ENCODE assay signal across 8 mouse cellular contexts in the genomic region with DNA sequence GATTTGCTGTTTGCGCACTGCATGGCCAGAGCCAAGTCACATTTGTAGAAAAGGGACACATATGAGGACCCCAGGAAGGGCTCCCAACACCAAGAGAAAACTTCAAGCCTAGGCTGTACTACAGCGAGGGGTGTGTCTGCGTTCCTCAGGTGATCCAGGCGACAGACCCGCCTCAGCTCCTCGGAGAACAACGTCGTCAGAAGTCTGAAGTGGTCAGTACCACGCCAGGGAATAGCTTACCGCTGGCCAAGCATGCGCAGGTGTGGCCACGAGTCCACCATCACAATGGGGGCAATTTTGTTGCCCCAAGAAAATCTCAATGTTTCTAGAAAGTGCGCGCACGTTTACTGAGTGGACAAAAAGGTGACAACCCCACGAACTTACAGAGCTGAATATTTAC. TPM values are rescaled to one million over a fixed set of nuclear protein-coding genes. Genes with fewer than 3 reads are reported as not detected.
A peak's percentile ranks its signal among the peaks of the same experiment; 100 is the strongest.
DNase-seq lines count a peak whose midpoint lies in the region; ATAC-seq and TF ChIP-seq lines count a peak whose summit lies in the region.

No protein-coding gene starts in this region.

- H3K4me3 ChIP-seq in embryonic facial prominence, embryonic 13.5 days, result peak overlapping the region; percentile 92
- H3K4me3 ChIP-seq in intestine, postnatal 0 days (ENCODE audit: low read depth, low read length), result peak overlapping the region; percentile 86
- peak overlapping the region; percentile 99 for H3K4me3 ChIP-seq in lung, postnatal 0 days (ENCODE audit: low read depth, low read length)

- 5% methylated on average over 16 of the region's 16 CpGs for WGBS in embryonic facial prominence, embryonic 13.5 days
- 6% methylated on average over 16 of the region's 16 CpGs for WGBS in intestine, postnatal 0 days
- 6% methylated on average over 16 of the region's 16 CpGs for WGBS in lung, postnatal 0 days

- no peak for TF ChIP-seq CTCF in intestine, postnatal 0 days (IDR thresholded peaks at IDR 0.05; ENCODE audit: low read depth)
- TF ChIP-seq CTCF in lung, postnatal 0 days (IDR thresholded peaks at IDR 0.05), result no peak

- peak overlapping the region; percentile 94 for H3K4me2 ChIP-seq in embryonic facial prominence, embryonic 13.5 days
- H3K4me2 ChIP-seq in intestine, postnatal 0 days (replicated peaks; ENCODE audit: low read depth), result peak overlapping the region; percentile 79
- peak overlapping the region; percentile 69 for H3K4me2 ChIP-seq in lung, postnatal 0 days (replicated peaks; ENCODE audit: low read depth, low read length)

- peak; percentile 22 for DNase-seq in embryo, embryonic 10.5 days (ENCODE audit: low spot score)
- no peak for DNase-seq in embryo, embryonic 11 days
- DNase-seq in lung, postnatal 0 days (ENCODE audit: low spot score), result peak; percentile 92
- no peak for DNase-seq in natural killer cell, adult 2 months (ENCODE audit: low spot score in 2 of 2)
- DNase-seq in frontal cortex, postnatal 25 days (ENCODE audit: low spot score in 2 of 2), result no peak
- no peak for DNase-seq in right cerebral cortex, postnatal 25 days

- peaks cover 43% of the 10 kb centered on the region for H3K4me1 ChIP-seq in embryonic facial prominence, embryonic 13.5 days
- peaks cover 27% of the 10 kb centered on the region for H3K4me1 ChIP-seq in intestine, postnatal 0 days (replicated peaks; ENCODE audit: control insufficient read depth, insufficient read depth, low read length)
- peaks cover 33% of the 10 kb centered on the region for H3K4me1 ChIP-seq in lung, postnatal 0 days (ENCODE audit: insufficient read depth, low read depth, low read length)

- H3K9me3 ChIP-seq in embryonic facial prominence, embryonic 13.5 days, result no peaks in the 10 kb centered on the region
- H3K9me3 ChIP-seq in intestine, postnatal 0 days (ENCODE audit: control insufficient read depth), result no peaks in the 10 kb centered on the region
- no peaks in the 10 kb centered on the region for H3K9me3 ChIP-seq in lung, postnatal 0 days (ENCODE audit: low read length)

- peak overlapping the region; percentile 100 for H3K9ac ChIP-seq in embryonic facial prominence, embryonic 13.5 days
- H3K9ac ChIP-seq in intestine, postnatal 0 days (ENCODE audit: low read depth, low read length), result peak overlapping the region; percentile 95; the same call in 1 of the 2 replicates
- peak overlapping the region; percentile 98 for H3K9ac ChIP-seq in lung, postnatal 0 days (replicated peaks; ENCODE audit: low read depth)

- no peak for TF ChIP-seq EP300 in lung, postnatal 0 days (IDR thresholded peaks at IDR 0.05)

- H3K27ac ChIP-seq in embryonic facial prominence, embryonic 13.5 days, result peak overlapping the region; percentile 100
- peak overlapping the region; percentile 98 for H3K27ac ChIP-seq in intestine, postnatal 0 days (ENCODE audit: low read depth, low read length)
- peak overlapping the region; percentile 100 for H3K27ac ChIP-seq in lung, postnatal 0 days (ENCODE audit: low read length)

- no peaks in the 10 kb centered on the region for H3K27me3 ChIP-seq in embryonic facial prominence, embryonic 13.5 days
- no peaks in the 10 kb centered on the region for H3K27me3 ChIP-seq in intestine, postnatal 0 days (replicated peaks; ENCODE audit: control insufficient read depth, insufficient read depth, low read length)
- no peaks in the 10 kb centered on the region for H3K27me3 ChIP-seq in lung, postnatal 0 days (replicated peaks; ENCODE audit: insufficient read depth, low read length)

- H3K36me3 ChIP-seq in embryonic facial prominence, embryonic 13.5 days, result peaks cover 32% of the 10 kb centered on the region
- H3K36me3 ChIP-seq in intestine, postnatal 0 days (ENCODE audit: control insufficient read depth, insufficient read depth), result peaks cover 18% of the 10 kb centered on the region
- H3K36me3 ChIP-seq in lung, postnatal 0 days (ENCODE audit: insufficient read depth, low read length), result peaks cover 11% of the 10 kb centered on the region

- ATAC-seq in embryonic facial prominence, embryonic 13.5 days (ENCODE audit: insufficient number of reproducible peaks, insufficient read depth, low FRiP score, low TSS enrichment, low read depth), result no peak
- ATAC-seq in intestine, postnatal 0 days, result no peak
- ATAC-seq in lung, postnatal 0 days, result peak; percentile 39

RNA-seq across cellular contexts. Expression of gene Ptov1, which starts 1.1 kb away (rescaled TPM):
- polyA plus RNA-seq in embryonic facial prominence, embryonic 13.5 days (2015; fragmentation: Nextera tagmentation; extraction: Ambion mirVana), result 469 and 526 TPM in 2 replicates
- polyA plus RNA-seq in intestine, postnatal 0 days (2015; fragmentation: Nextera tagmentation; extraction: Ambion mirVana), result 112 and 114 TPM in 2 replicates
- polyA plus RNA-seq in lung, postnatal 0 days (2015; fragmentation: Nextera tagmentation; extraction: Ambion mirVana), result 276 and 288 TPM in 2 replicates

RNA-seq across cellular contexts. Expression of gene Pnkp, which starts 11.5 kb away (rescaled TPM):
- polyA plus RNA-seq in embryonic facial prominence, embryonic 13.5 days (2015; fragmentation: Nextera tagmentation; extraction: Ambion mirVana), result 30.0 and 30.7 TPM in 2 replicates
- 27.7 and 32.0 TPM in 2 replicates for polyA plus RNA-seq in intestine, postnatal 0 days (2015; fragmentation: Nextera tagmentation; extraction: Ambion mirVana)
- polyA plus RNA-seq in lung, postnatal 0 days (2015; fragmentation: Nextera tagmentation; extraction: Ambion mirVana), result 39.7 and 41.3 TPM in 2 replicates

RNA-seq across cellular contexts. Expression of gene Tbc1d17, which starts 19.6 kb away (rescaled TPM):
- polyA plus RNA-seq in embryonic facial prominence, embryonic 13.5 days (2015; fragmentation: Nextera tagmentation; extraction: Ambion mirVana), result 83.1 and 91.0 TPM in 2 replicates
- 47.4 and 48.5 TPM in 2 replicates for polyA plus RNA-seq in intestine, postnatal 0 days (2015; fragmentation: Nextera tagmentation; extraction: Ambion mirVana)
- polyA plus RNA-seq in lung, postnatal 0 days (2015; fragmentation: Nextera tagmentation; extraction: Ambion mirVana), result 73.2 and 84.0 TPM in 2 replicates

RNA-seq across cellular contexts. Expression of gene Akt1s1, which starts 19.7 kb away (rescaled TPM):
- polyA plus RNA-seq in embryonic facial prominence, embryonic 13.5 days (2015; fragmentation: Nextera tagmentation; extraction: Ambion mirVana), result 104 and 110 TPM in 2 replicates
- polyA plus RNA-seq in intestine, postnatal 0 days (2015; fragmentation: Nextera tagmentation; extraction: Ambion mirVana), result 71.6 and 76.5 TPM in 2 replicates
- polyA plus RNA-seq in lung, postnatal 0 days (2015; fragmentation: Nextera tagmentation; extraction: Ambion mirVana), result 84.0 and 89.4 TPM in 2 replicates

RNA-seq across cellular contexts. Expression of gene Med25, which starts 24.0 kb away (rescaled TPM):
- polyA plus RNA-seq in embryonic facial prominence, embryonic 13.5 days (2015; fragmentation: Nextera tagmentation; extraction: Ambion mirVana), result 107 and 111 TPM in 2 replicates
- 60.0 and 62.9 TPM in 2 replicates for polyA plus RNA-seq in intestine, postnatal 0 days (2015; fragmentation: Nextera tagmentation; extraction: Ambion mirVana)
- 54.2 and 62.5 TPM in 2 replicates for polyA plus RNA-seq in lung, postnatal 0 days (2015; fragmentation: Nextera tagmentation; extraction: Ambion mirVana)

Comparison
In these comparisons a context has a peak if more than half of its experiments do, and no peak if none do; other contexts are left out.
1. DNase-seq: peak in embryo, embryonic 10.5 days (single experiment) and lung, postnatal 0 days (single experiment); none in embryo, embryonic 11 days (single experiment), natural killer cell, adult 2 months (0 of 2), frontal cortex, postnatal 25 days (0 of 2) and right cerebral cortex, postnatal 25 days (single experiment).
2. Peak in every context shown above with its lines, with median percentiles within 50 percentile points of each other: H3K27ac ChIP-seq, H3K4me2 ChIP-seq, H3K4me3 ChIP-seq and H3K9ac ChIP-seq.